Mouse (Mus musculus): Measurements from ENCODE around the gene Ankrd63.
A peak's percentile ranks its signal among the peaks of the same experiment; 100 is the strongest.

Ankrd63 gene

GRCm38 (mm10) chr2:118726873-118727272 lies 23.1 kb upstream of the Ankrd63 start:
- no peak for DNase-seq (ENCODE audit: low spot score in 2 of 2)

DNA sequence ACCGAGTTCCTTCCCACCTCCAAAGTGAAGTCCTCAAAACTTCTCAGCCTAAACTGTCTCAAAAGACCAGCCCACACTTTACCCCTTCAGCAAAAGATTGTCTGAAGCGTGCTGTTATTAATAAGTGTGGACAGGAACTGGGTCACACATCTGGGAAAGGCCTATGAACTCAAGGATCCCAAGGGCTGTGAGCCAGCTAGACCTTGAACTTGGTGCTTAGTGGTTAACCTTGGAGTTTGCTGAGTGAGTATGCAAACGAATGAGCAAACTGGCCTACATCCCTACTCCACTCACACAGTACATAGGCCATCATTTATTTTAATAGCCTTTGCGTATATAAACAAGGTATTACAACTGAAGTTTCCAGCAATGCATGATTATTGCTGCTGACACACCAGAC lies 21.7 kb upstream of the Ankrd63 start:
- DNase-seq (ENCODE audit: low spot score in 2 of 2), result no peak

- DNase-seq (ENCODE audit: low spot score in 2 of 2), result no peak
These were observed 20.1 kb upstream of the Ankrd63 start for GRCm38 (mm10) chr2:118723693-118724486.

DNA sequence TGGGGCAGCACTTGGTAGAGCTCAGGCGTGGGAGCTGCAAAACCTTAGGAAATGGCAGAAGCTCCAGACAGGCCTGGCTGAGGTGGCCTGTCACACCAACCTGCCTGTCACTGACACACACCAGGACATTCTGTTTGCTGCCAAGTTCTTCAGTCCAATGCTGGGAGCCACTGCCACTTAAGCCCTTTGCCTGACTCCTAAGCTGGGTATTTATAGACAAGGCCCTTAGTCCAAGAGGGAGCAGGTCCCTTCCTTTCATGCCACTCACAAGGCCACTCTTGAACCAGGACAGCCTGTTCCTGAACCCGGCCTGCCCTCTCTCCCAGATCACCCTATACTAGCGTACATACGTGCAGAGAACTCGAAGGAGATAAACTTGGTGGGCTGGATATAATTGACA lies 12.9 kb upstream of the Ankrd63 start:
- DNase-seq (ENCODE audit: low spot score in 2 of 2), result no peak

GRCm38 (mm10) chr2:118714230-118714629 lies 10.5 kb upstream of the Ankrd63 start:
- no peak for DNase-seq (ENCODE audit: low spot score in 2 of 2)

DNA sequence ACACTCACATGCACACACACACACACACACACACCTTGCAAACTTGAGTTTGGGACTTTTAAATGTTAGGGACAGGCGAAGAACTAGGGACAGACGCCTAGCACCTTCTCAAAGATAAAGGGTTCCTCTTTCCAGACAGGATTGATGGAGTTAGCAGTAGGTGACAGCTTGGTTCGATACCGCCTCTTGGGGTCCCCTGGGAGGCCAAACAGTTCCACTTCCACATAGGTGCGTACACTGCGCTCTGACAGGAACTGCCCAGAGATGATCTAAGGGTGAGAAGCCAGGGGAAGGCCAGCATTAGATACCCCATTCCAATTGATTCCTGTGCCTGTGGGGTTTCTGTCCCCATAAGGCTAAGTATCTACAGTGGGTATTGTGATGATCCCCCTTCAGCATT lies 9.9 kb upstream of the Ankrd63 start:
- no peak for DNase-seq (ENCODE audit: low spot score in 2 of 2)

DNA sequence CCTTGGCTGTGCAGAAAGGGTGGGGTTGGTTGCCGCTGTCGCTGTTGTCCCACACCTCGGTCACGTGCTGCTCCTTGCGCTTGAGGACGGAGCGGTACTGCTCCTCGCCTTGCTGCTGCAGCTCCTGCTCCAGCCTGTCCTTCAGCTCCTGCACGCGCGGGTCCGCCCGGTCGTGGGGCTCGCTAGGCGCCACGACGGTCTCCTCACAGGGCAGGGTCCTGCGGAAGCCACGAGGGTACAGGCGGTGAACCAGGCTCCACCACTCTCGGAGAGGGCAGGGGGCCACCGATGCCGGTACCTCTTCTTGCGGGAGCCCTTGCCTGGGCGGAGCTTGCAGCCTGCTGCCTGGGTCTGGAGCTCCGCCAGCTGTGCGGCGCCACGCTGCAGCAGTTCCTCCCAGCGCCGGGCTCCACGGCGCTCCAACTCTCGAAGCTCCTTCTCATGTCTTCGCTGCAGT lies 7.3 kb upstream of the Ankrd63 start:
- DNase-seq (ENCODE audit: low spot score in 2 of 2), result no peak

GRCm38 (mm10) chr2:118709655-118710221 lies 6.0 kb upstream of the Ankrd63 start:
- no peak for DNase-seq (ENCODE audit: low spot score in 2 of 2)

DNA sequence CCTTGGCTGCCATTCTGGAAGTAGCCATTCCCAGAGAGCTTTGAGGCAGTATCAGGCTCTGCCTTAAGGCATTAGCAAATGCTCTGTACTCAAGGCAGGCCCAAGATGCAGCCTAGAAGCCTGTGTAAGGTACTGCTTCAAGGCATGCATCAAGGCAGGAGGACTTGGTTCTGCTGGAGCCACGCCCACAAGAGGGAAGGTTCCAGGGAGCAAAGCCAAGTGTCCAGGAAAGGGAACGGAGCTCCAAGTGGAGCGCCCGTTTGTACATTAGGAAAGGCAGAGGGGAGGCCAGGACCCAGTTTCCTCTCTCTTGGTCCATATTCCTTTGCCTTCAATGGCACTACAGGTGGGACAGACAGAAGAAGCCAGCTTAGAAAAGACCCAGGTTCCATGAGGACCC lies 4.7 kb upstream of the Ankrd63 start:
- DNase-seq (ENCODE audit: low spot score in 2 of 2), result no peak

- DNase-seq (ENCODE audit: low spot score in 2 of 2), result no peak
These were observed 2.7 kb upstream of the Ankrd63 start for GRCm38 (mm10) chr2:118706436-118706835.

DNA sequence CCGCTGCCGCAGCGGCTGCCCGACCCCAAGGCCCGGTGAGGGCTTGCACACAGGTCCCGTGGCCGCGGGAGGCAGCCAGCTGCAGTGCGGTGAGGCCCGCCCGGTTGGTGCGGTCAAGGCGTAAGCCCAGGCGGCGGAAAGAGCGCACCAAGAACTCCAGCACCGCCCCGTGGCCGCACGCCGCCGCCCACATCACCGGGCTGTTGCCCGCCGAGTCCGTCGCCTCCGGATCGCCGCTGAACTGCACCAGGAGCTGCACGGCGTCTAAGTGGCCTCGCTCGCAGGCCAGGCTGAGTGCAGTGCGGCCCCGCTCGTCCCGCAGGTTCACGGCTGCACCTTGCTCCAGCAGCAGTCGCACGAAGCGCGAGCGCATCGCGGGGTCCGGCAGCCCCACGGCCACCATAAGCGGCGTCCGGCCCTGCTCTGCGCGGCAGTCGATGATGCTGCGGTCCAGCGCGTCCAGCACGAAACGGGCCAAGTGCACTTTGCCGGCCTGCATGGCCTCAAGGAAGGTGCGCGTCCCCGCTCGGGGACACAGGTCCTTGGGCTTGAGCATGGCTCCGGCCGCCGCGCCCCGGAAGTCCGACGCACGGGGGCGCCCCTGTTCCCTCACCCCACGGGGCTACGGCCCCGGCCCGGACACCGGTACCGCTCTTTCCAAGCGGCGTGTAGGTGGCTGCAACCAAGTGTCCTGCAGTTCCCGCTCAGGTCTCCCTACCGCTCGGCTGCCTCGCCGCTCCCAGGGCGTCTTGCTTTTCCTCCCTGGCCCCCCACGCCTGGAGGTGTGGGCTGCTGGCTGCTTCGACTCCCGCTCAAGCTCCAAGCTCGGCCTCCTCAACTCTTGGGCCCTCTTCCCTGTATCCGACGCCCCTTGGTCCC lies 641 bp downstream of the Ankrd63 start:
- peak in 1 of 2 experiments; percentile 27 for DNase-seq (ENCODE audit: low spot score in 2 of 2)

DNA sequence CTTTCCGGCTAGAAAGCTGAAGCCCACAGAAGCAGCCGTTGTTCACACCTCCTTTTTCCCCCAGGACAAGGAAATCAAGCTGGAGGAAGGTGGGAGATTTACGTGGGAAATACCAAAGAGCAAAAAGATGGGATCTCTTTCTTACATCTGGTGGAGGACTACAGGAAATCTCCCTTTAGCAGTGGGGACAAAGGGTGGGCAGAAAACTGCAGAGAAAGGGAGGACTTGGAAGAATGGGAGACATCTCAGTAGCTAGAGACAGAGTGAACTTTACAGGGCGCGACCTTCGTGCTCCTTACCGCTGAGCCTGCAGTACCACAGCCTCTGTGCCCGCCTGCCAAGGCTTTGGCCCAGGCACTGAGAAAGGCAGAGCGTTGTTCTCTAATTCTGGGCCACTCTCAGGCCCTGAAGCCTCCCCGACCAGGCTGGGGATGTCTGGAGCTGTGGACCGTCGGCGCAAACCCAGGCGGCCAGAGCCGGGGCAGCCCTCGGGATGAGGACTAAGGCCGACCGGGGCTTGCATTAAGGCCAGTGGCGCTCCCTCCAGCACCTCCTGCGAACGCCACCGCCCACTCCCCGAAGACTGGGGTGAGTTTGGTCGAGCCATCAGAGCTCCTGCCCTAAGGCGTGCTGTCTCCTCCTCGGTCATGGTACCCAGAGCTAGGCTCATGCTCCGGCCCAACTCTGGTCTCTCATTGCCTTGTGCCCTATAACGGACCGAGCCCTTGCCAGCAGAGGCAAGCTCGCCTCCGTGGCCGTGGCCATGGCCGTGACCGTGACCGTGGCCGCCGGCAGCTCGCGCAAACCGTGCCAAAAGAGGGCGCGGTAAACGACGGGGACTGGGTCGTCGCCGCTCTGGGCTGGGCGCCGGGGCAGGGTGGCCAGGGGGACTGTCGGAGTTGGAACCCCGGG lies 1.5 kb downstream of the Ankrd63 start:
- no peak for DNase-seq (ENCODE audit: low spot score in 2 of 2)

- no peak for DNase-seq (ENCODE audit: low spot score in 2 of 2)
These were observed 2.6 kb downstream of the Ankrd63 start for GRCm38 (mm10) chr2:118701161-118701560.

DNA sequence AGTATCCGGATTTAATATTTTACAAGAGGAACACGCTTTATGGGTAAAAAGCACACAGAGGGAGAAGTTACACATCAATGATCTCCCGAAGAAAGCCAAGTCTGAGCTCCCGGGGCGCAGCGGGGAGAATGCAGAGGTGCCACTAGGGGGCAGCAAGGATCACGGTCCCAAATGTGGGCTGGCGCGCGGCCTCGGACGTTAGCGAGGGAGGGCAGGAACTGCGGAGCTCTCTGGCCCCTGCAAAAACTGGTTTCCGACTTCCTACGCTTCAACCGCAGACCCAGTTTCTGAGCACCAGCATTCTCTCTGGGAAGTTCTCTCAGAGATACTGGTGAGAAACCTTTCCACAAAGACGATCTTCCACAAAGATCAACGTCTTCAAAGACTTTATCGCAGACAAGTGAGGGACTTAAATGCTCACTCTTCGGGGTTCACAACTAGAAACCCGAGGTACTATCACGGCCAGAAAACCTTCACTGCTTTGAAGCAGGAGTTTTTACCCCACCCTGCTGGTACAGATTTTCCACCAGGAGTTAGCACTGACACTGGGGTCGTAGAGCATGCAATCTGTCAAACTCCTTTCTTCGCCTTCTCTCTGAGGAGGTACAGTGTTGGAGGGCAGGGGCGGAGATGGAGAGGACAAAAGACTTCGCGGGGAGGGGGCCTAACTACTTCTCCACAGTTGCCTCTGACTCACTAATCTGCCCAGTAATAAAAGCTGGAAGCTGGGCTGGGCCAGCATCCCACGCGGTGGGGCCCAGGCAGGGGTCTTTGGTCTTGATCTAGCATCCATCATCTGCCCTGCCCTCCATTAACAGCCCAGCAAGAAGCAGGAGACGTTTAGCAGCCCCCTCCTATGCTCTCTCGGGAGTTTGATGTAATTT lies 3.3 kb downstream of the Ankrd63 start:
- peak; percentile 68 to 80 for DNase-seq (ENCODE audit: low spot score in 2 of 2)

- no peak for DNase-seq (ENCODE audit: low spot score in 2 of 2)
These were observed 5.8 kb downstream of the Ankrd63 start for GRCm38 (mm10) chr2:118697955-118698354.

GRCm38 (mm10) chr2:118697311-118697877 lies 6.4 kb downstream of the Ankrd63 start:
- DNase-seq (ENCODE audit: low spot score in 2 of 2), result no peak

GRCm38 (mm10) chr2:118696451-118697308 lies 7.1 kb downstream of the Ankrd63 start:
- DNase-seq (ENCODE audit: low spot score in 2 of 2), result no peak

GRCm38 (mm10) chr2:118695677-118696232 lies 8.0 kb downstream of the Ankrd63 start:
- DNase-seq (ENCODE audit: low spot score in 2 of 2), result peak in 1 of 2 experiments; percentile 57
